Mouse (Mus musculus) neural tube, embryonic 14.5 days (tissue): Measurements from ENCODE around the gene Psma6. TPM values are rescaled to one million over a fixed set of nuclear protein-coding genes. Genes with fewer than 3 reads are reported as not detected.

Source experiments
- ATAC-seq: fragments of 200-750 bp; cut with Nextera tagmentation; 2 replicates; pipeline ENCODE4 v1.8.0; 2017; ENCODE audit warnings: low read depth, mild to moderate bottlenecking, moderate TSS enrichment, moderate library complexity
- H3K27ac ChIP-seq: fragments of 300-500 bp; sonication (generic); 2 replicates; pipeline ENCODE4 v1.5.1; 2014; ENCODE audit warnings: low read depth, mild to moderate bottlenecking, control low read depth, low read length, moderate library complexity, mixed read lengths
- H3K27me3 ChIP-seq: fragments of 300-500 bp; sonication (generic); 2 replicates; pipeline ENCODE4 v1.6.1; 2014; ENCODE audit warnings: low read length; ENCODE audit not compliant: control insufficient read depth, insufficient read depth
- H3K36me3 ChIP-seq: fragments of 300-500 bp; sonication (generic); 2 replicates; pipeline ENCODE4 v1.6.1; 2014; ENCODE audit warnings: low read length, mixed read lengths; ENCODE audit not compliant: control insufficient read depth, insufficient read depth
- H3K4me1 ChIP-seq: fragments of 300-500 bp; sonication (generic); 2 replicates; pipeline ENCODE4 v1.6.1; 2014; ENCODE audit warnings: low read length; ENCODE audit not compliant: control insufficient read depth, insufficient read depth
- H3K4me2 ChIP-seq: fragments of 300-500 bp; sonication (generic); 2 replicates; pipeline ENCODE4 v1.6.1; 2014; ENCODE audit warnings: mild to moderate bottlenecking, low read depth, low read length, control low read depth
- H3K4me3 ChIP-seq: fragments of 300-500 bp; sonication (generic); 2 replicates; pipeline ENCODE4 v1.5.1; 2014; ENCODE audit warnings: low read depth, low read length, control low read depth, mixed read lengths
- H3K9ac ChIP-seq: fragments of 300-500 bp; sonication (generic); replicated peaks from 2 replicates; pipeline ENCODE4 v1.6.1; 2014; ENCODE audit warnings: low read depth, mild to moderate bottlenecking, control low read depth, low read length, mixed read lengths
- H3K9me3 ChIP-seq: fragments of 300-500 bp; sonication (generic); 2 replicates; pipeline ENCODE4 v1.6.1; 2016; ENCODE audit warnings: low read length; ENCODE audit not compliant: control insufficient read depth
- WGBS: fragments of 180-500 bp; shearing (Covaris S2); extraction: QIAGEN DNeasy Blood & Tissue Kit; methylation state at CpG from one replicate; pipeline ENCODE4 v1.1.7; 2014; 5-methylcytosine and 5-hydroxymethylcytosine counted together
- polyA plus RNA-seq: library from polyadenylated mRNA; unstranded; fragments of >200 nt; fragmentation: Nextera tagmentation; extraction: Ambion mirVana; gene quantifications from 2 replicates; pipeline ENCODE4 v1.2.1, GENCODE M21; 2014

The Psma6 gene
- polyA plus RNA-seq, 1 experiment from 2014 or later, result 439 TPM

DNA sequence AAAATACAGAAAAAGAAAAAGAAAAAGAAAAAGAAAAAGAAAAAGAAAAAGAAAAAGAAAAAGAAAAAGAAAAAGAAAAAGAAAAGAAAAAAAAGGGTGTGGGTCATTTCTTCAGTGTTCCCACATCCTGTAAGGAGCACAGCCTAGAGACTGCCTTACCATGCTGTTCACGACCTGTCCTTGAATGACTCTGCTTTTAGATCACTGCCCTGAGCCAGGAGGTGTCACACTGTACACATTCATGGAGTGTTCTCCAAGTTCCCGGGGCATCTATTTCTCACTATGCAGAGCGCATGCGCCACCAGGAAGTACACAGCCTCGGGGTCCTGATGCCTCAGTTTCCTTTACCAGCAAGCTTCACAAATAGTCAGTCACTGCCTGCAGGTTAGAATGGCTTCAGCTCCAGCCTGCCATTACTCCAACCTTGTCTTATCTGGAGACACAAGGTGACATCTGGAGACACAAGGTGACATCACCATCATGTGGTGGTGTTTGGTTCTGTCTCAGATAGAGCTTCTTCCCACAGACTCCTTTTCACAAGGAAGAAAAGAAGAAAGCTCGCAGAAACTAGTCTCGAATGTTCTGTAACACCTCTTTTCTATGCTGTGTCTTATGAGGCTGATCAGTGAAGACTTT, 48.4 kb downstream of the Psma6 start:
- Histone ChIP-seq H3K27me3 (no peaks in the 10 kb centered on the region), H3K4me3 (no peak overlapping the region), H3K9ac (no peak overlapping the region), H3K4me1 (no peaks in the 10 kb centered on the region), H3K27ac (no peak overlapping the region), H3K36me3 (no peaks in the 10 kb centered on the region), H3K9me3 (no peaks in the 10 kb centered on the region), H3K4me2 (no peak overlapping the region)
- 92% methylated on average over 7 of the region's 7 CpGs for WGBS
- no peak for ATAC-seq

- Histone ChIP-seq H3K9ac (no peak overlapping the region), H3K9me3 (no peaks in the 10 kb centered on the region), H3K4me2 (no peak overlapping the region), H3K4me1 (no peaks in the 10 kb centered on the region), H3K27ac (no peak overlapping the region), H3K4me3 (no peak overlapping the region), H3K27me3 (no peaks in the 10 kb centered on the region), H3K36me3 (no peaks in the 10 kb centered on the region)
- no peak for ATAC-seq
- WGBS, result 94% methylated on average over 8 of the region's 8 CpGs
Observed at GRCm38 (mm10) chr12:55432920-55433284, 48.9 kb downstream of the Psma6 start.

GRCm38 (mm10) chr12:55433802-55434435, 49.9 kb downstream of the Psma6 start:
- no peak for ATAC-seq

DNA sequence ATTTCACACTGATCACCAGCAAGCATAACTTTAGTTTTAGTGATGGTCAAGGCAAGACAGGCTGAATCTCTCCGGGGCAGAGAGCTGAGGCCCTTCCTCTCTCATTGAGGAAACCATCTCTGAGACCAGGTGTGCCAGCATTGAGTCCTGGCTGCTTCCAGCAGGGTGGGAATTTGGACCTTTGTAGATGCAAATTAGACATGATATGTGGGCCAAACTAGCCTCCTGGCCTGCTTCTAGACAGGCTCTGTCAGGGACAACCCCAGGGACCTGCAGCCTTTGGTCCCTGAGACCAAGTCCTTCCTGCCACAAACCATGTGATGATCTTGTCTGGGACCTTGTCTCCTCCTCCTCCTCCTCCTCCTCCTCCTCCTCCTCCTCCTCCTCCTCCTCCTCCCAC, 51.1 kb downstream of the Psma6 start:
- Histone ChIP-seq H3K9me3 (no peaks in the 10 kb centered on the region), H3K9ac (no peak overlapping the region), H3K36me3 (no peaks in the 10 kb centered on the region), H3K27me3 (no peaks in the 10 kb centered on the region), H3K4me1 (no peaks in the 10 kb centered on the region), H3K4me3 (no peak overlapping the region), H3K4me2 (no peak overlapping the region), H3K27ac (no peak overlapping the region)
- 53% methylated on average over 1 of the region's 1 CpGs for WGBS
- ATAC-seq, result no peak

More at GRCm38 (mm10) chr12:55433802-55434435, 49.9 kb downstream of the Psma6 start:
- Histone ChIP-seq H3K9ac (no peak overlapping the region), H3K9me3 (no peaks in the 10 kb centered on the region), H3K4me3 (no peak overlapping the region), H3K27me3 (no peaks in the 10 kb centered on the region), H3K4me1 (no peaks in the 10 kb centered on the region), H3K36me3 (no peaks in the 10 kb centered on the region), H3K4me2 (no peak overlapping the region), H3K27ac (no peak overlapping the region; the same call in 1 of the 2 replicates)
- 47% methylated on average over 8 of the region's 8 CpGs for WGBS

DNA sequence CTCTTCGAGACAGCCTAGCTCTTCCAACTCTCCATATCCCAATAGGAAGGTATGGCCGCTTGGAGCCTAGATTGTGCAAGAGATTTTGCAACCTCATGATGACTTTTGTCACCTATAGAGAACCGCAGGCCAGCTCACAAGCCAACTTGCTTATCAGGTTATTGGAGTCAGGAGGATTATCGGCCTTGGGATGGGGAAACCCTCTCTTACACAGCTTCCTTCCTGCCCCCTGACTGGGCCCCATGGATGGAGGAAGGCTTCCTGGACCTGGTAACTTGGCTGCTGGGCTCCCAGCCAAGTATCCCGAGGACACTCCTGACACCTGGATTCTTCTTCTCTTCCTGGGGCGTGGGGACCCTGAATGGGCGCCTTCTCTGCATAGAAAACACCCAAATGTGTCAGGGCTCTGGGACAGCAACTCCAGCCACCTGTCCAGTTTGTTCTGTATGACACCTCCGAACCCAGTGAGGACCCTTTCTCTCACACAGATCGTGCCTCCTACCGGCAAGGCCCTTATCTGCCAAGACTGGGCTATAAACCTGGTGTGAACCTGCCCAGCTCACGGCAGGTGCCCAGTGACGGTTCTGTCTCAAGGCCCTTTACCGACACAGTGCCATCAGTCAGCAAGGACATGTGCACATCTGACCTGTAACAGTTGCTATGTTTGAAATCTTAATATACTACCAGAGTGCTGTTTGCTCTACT, 53.3 kb downstream of the Psma6 start:
- H3K9ac ChIP-seq, result no peak overlapping the region

GRCm38 (mm10) chr12:55438058-55438457, 54.0 kb downstream of the Psma6 start:
- Histone ChIP-seq H3K27ac (peak overlapping the region; percentile 28; the same call in 1 of the 2 replicates), H3K9ac (0 out of 2 replicates have a peak overlapping the region, but pooled peaks have one; percentile 32), H3K9me3 (no peaks in the 10 kb centered on the region), H3K4me2 (0 out of 2 replicates have a peak overlapping the region, but pooled peaks have one; percentile 9), H3K4me1 (no peaks in the 10 kb centered on the region), H3K27me3 (no peaks in the 10 kb centered on the region), H3K36me3 (no peaks in the 10 kb centered on the region), H3K4me3 (no peak overlapping the region)
- no peak for ATAC-seq
- 75% methylated on average over 10 of the region's 10 CpGs for WGBS

More for the DNA sequence above, 53.3 kb downstream of the Psma6 start:
- Histone ChIP-seq H3K27ac (no peak overlapping the region), H3K9me3 (no peaks in the 10 kb centered on the region), H3K4me3 (no peak overlapping the region), H3K4me1 (no peaks in the 10 kb centered on the region), H3K27me3 (no peaks in the 10 kb centered on the region), H3K4me2 (no peak overlapping the region), H3K36me3 (no peaks in the 10 kb centered on the region)
- 66% methylated on average over 13 of the region's 13 CpGs for WGBS
- ATAC-seq, result no peak

DNA sequence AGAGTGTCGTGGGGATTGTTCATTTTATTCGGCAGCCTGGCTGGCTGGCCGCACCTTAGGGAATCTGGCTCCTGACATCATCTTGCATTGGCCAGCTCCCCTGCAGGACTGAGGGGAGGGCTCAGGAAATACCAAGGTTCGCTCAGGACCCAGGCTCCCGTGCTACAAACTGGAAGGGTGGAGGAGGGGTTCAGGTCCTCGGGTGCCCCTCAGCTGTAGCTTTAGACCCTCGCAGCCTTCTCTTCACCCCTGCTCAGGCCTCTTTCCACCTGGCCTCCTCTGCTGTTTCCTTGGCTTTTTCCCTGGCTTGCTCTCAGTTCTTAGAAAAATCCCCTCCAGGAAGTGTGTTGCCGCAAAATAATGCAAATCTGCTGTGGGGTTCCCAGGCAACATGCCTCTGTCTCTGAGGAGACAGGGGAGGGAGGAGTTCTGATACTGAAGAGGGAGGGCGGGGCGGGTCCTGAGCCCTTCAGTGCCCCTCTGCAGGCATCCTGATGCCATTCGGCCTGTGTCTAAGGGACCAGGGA, 54.7 kb downstream of the Psma6 start:
- Histone ChIP-seq H3K4me3 (no peak overlapping the region), H3K27ac (peak overlapping the region; percentile 28; the same call in 1 of the 2 replicates), H3K4me2 (0 out of 2 replicates have a peak overlapping the region, but pooled peaks have one; percentile 9), H3K9me3 (no peaks in the 10 kb centered on the region), H3K9ac (0 out of 2 replicates have a peak overlapping the region, but pooled peaks have one; percentile 32), H3K27me3 (no peaks in the 10 kb centered on the region), H3K36me3 (no peaks in the 10 kb centered on the region), H3K4me1 (0 out of 2 replicates have a peak, but pooled peaks cover 3% of the 10 kb centered on the region)
- WGBS, result 10% methylated on average over 11 of the region's 11 CpGs
- ATAC-seq, result peak; percentile 41; the same call in 1 of the 2 replicates

DNA sequence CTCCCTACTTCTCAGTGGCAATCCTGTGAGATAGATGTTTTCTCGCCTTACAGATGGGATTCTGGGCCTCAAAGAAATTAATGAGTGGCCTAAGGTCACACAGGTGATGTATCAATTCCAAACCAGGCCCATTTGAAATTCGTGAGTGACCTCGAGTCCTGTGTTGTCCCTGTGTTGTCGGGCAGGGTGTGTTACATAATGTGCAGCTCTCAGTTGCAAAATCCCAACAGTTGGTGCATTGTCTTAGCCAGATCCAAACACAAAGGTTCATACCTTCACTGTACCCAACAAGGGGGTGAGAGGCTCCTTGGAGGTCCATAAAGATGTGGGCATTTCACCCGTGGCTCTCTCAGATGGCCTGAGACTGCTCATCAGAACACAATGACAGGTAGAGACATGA, 56.4 kb downstream of the Psma6 start:
- Histone ChIP-seq H3K27me3 (no peaks in the 10 kb centered on the region), H3K36me3 (no peaks in the 10 kb centered on the region), H3K4me2 (no peak overlapping the region), H3K9me3 (no peaks in the 10 kb centered on the region), H3K27ac (no peak overlapping the region), H3K4me1 (0 out of 2 replicates have a peak, but pooled peaks cover 3% of the 10 kb centered on the region), H3K4me3 (no peak overlapping the region), H3K9ac (no peak overlapping the region)
- WGBS, result 79% methylated on average over 5 of the region's 5 CpGs
- ATAC-seq, result no peak
